Mouse (Mus musculus): ENCODE results near the gene Vmn1r235.
"Not testable (repeated sequence)": the region's sequence is repeated elsewhere in the genome, so short reads cannot be mapped to it uniquely, and the experiment has no call there.

Gene Vmn1r235

GRCm38 (mm10) chr17:21256111-21256510, at the start of gene Vmn1r235:
Gene Vmn1r235, plus strand, starts transcription at chr17:21256411.
- DNase-seq (ENCODE audit: low read depth) = no peak

GRCm38 (mm10) chr17:21211081-21211480, 45.1 kb upstream of the Vmn1r235 start:
- DNase-seq (ENCODE audit: low read depth) = not testable (repeated sequence)

- no peak for DNase-seq (ENCODE audit: low read depth)
Observed at GRCm38 (mm10) chr17:21225787-21226186, 30.4 kb upstream of the Vmn1r235 start, which contains the start of gene Vmn1r234. Gene Vmn1r234, plus strand, starts transcription at chr17:21226087.

GRCm38 (mm10) chr17:21231654-21232053, 24.6 kb upstream of the Vmn1r235 start:
- peak; percentile 28 for DNase-seq (ENCODE audit: low read depth)

- peak; percentile 44 for DNase-seq (ENCODE audit: low read depth)
Observed at GRCm38 (mm10) chr17:21272103-21272502, 15.9 kb downstream of the Vmn1r235 start.

GRCm38 (mm10) chr17:21282642-21283041, 26.4 kb downstream of the Vmn1r235 start, which contains the start of gene Vmn1r236:
Gene Vmn1r236, plus strand, starts transcription at chr17:21282942.
- DNase-seq (ENCODE audit: low read depth) = no peak

- DNase-seq (ENCODE audit: low read depth) = no peak
Observed at GRCm38 (mm10) chr17:21284395-21284794, 28.2 kb downstream of the Vmn1r235 start.

GRCm38 (mm10) chr17:21289695-21290094, 33.5 kb downstream of the Vmn1r235 start:
- DNase-seq (ENCODE audit: low read depth) = no peak

- DNase-seq (ENCODE audit: low read depth) = no peak
Observed at GRCm38 (mm10) chr17:21311565-21311964, 55.4 kb downstream of the Vmn1r235 start, which contains the start of gene Vmn1r237. Gene Vmn1r237, plus strand, starts transcription at chr17:21311865.

Measured in c-Kit-positive CD71-positive TER-119-negative erythroid progenitor cells, embryonic 14.5 days (primary cell).